Comparison of ENCODE assay signal across 9 mouse cellular contexts in the genomic region with DNA sequence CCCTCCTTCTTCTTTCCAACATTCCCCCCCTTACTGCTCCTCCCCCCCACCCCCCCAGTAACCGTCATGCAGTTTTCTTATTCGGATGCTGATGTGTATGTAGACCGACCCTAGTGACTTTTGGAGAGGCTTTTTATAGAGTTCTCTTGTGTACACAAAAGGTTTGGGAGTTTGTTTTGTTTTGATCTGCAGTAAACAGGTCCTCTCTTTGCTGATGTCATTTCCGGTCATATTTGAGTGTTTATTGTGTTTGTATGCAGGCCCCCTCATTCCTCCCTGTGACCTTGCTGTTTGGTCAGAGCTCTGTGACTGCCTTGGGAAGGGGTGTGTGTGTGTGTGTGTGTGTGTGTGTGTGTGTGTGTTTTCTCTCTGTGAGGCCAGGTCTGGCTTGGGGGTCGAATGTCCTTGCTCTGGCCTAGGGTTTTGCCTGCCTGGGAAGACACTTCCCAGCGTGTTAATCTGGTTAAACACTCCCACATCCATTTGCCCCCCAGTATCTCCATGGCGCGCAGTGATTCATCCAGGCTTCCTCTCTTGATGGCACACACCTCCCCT.
DNase-seq lines count a peak whose midpoint lies in the region; ATAC-seq lines count a peak whose summit lies in the region.
"Had no signal": no experiment of that assay in that cellular context is flagged by ENCODE, and none has a peak within 500 bp of the region (broad histone marks: within the 10 kb centered on the region; RNA-seq: fewer than 3 reads in every experiment).

No protein-coding gene starts in this region.

- 0 out of 2 replicates have a peak overlapping the region, but pooled peaks have one; percentile 28 for H3K4me2 ChIP-seq in heart, embryonic 13.5 days
- H3K4me2 ChIP-seq in embryonic facial prominence, embryonic 14.5 days (ENCODE audit: low read depth, low read length): peak overlapping the region; percentile 96
- H3K4me2 ChIP-seq in intestine, embryonic 16.5 days (ENCODE audit: low read depth, low read length): 0 out of 2 replicates have a peak overlapping the region, but pooled peaks have one; percentile 69
- peak overlapping the region; percentile 97 for H3K4me2 ChIP-seq in midbrain, embryonic 14.5 days (ENCODE audit: low read length)

- peak overlapping the region; percentile 29 for H3K9ac ChIP-seq in heart, embryonic 13.5 days
- peak overlapping the region; percentile 99 for H3K9ac ChIP-seq in embryonic facial prominence, embryonic 14.5 days (ENCODE audit: low read depth, low read length)
- H3K9ac ChIP-seq in intestine, embryonic 16.5 days (ENCODE audit: low read depth, low read length): 0 out of 2 replicates have a peak overlapping the region, but pooled peaks have one; percentile 33
- H3K9ac ChIP-seq in midbrain, embryonic 14.5 days (replicated peaks; ENCODE audit: low read length): peak overlapping the region; percentile 100

- peaks cover 82% of the 10 kb centered on the region for H3K4me1 ChIP-seq in heart, embryonic 13.5 days
- H3K4me1 ChIP-seq in embryonic facial prominence, embryonic 14.5 days (ENCODE audit: control insufficient read depth, insufficient read depth, low read length): peaks cover 76% of the 10 kb centered on the region
- peaks cover 71% of the 10 kb centered on the region for H3K4me1 ChIP-seq in intestine, embryonic 16.5 days (ENCODE audit: control insufficient read depth, insufficient read depth, low read length)
- H3K4me1 ChIP-seq in midbrain, embryonic 14.5 days (ENCODE audit: control insufficient read depth, insufficient read depth, low read length): peaks cover 58% of the 10 kb centered on the region

- intact Hi-C loops in left cerebral cortex, postnatal 10 days (cut with DNase I): no loop called here

- no peak for DNase-seq in heart, adult 9 months (ENCODE audit: low spot score in 2 of 2)
- DNase-seq in embryonic facial prominence, embryonic 14.5 days (ENCODE audit: low spot score): no peak
- DNase-seq in midbrain, embryonic 14.5 days: peak; percentile 54
- DNase-seq in left cerebral cortex, postnatal 10 days (ENCODE audit: extremely low spot score in 1 of 2, low spot score in 2 of 2): no peak
- no peak for DNase-seq in thymus, postnatal 36 days
- DNase-seq: gastrocnemius, postnatal 36 days had no signal

- ATAC-seq in heart, embryonic 13.5 days (ENCODE audit: extremely low read depth, insufficient number of reproducible peaks, low FRiP score, low TSS enrichment): no peak
- ATAC-seq in embryonic facial prominence, embryonic 14.5 days (ENCODE audit: low read depth): no peak
- no peak for ATAC-seq in intestine, embryonic 16.5 days
- ATAC-seq in midbrain, embryonic 14.5 days (ENCODE audit: low FRiP score, low TSS enrichment): no peak
- no peak for ATAC-seq in megakaryocyte-erythroid progenitor cell, adult 5-6 weeks (replicated peaks; ENCODE audit: low FRiP score, low TSS enrichment, poor library complexity, severe bottlenecking)

- no peaks in the 10 kb centered on the region for H3K27me3 ChIP-seq in heart, embryonic 13.5 days (replicated peaks)
- H3K27me3 ChIP-seq in embryonic facial prominence, embryonic 14.5 days (replicated peaks; ENCODE audit: control insufficient read depth, insufficient read depth, low read length): no peaks in the 10 kb centered on the region
- H3K27me3 ChIP-seq in intestine, embryonic 16.5 days (replicated peaks; ENCODE audit: control insufficient read depth, insufficient read depth, low read length): no peaks in the 10 kb centered on the region
- H3K27me3 ChIP-seq in midbrain, embryonic 14.5 days (ENCODE audit: control insufficient read depth, insufficient read depth, low read length): no peaks in the 10 kb centered on the region

- H3K27ac ChIP-seq in heart, embryonic 13.5 days (replicated peaks): peak overlapping the region; percentile 2; the same call in 1 of the 2 replicates
- peak overlapping the region; percentile 99 for H3K27ac ChIP-seq in embryonic facial prominence, embryonic 14.5 days (replicated peaks; ENCODE audit: low read depth, low read length)
- peak overlapping the region; percentile 59; the same call in 1 of the 2 replicates for H3K27ac ChIP-seq in intestine, embryonic 16.5 days (ENCODE audit: low read length)
- peak overlapping the region; percentile 100 for H3K27ac ChIP-seq in midbrain, embryonic 14.5 days (replicated peaks; ENCODE audit: low read depth, low read length)

- no peak overlapping the region for H3K4me3 ChIP-seq in heart, embryonic 13.5 days
- H3K4me3 ChIP-seq in embryonic facial prominence, embryonic 14.5 days (ENCODE audit: low read depth, low read length): 0 out of 2 replicates have a peak overlapping the region, but pooled peaks have one; percentile 9
- H3K4me3 ChIP-seq in intestine, embryonic 16.5 days (ENCODE audit: low read length): no peak overlapping the region
- peak overlapping the region; percentile 92 for H3K4me3 ChIP-seq in midbrain, embryonic 14.5 days (replicated peaks; ENCODE audit: low read depth, low read length)

- WGBS in heart, embryonic 13.5 days: 33% methylated on average over 8 of the region's 8 CpGs
- WGBS in embryonic facial prominence, embryonic 14.5 days: 34% methylated on average over 8 of the region's 8 CpGs
- WGBS in intestine, embryonic 16.5 days: 19% methylated on average over 8 of the region's 8 CpGs
- WGBS in midbrain, embryonic 14.5 days: 7% methylated on average over 8 of the region's 8 CpGs

- H3K36me3 ChIP-seq in heart, embryonic 13.5 days: no peaks in the 10 kb centered on the region
- no peaks in the 10 kb centered on the region for H3K36me3 ChIP-seq in embryonic facial prominence, embryonic 14.5 days (ENCODE audit: control insufficient read depth, insufficient read depth, low read length)
- H3K36me3 ChIP-seq in intestine, embryonic 16.5 days (ENCODE audit: control insufficient read depth, insufficient read depth, low read length): no peaks in the 10 kb centered on the region
- H3K36me3 ChIP-seq in midbrain, embryonic 14.5 days (ENCODE audit: control insufficient read depth, insufficient read depth, low read length): no peaks in the 10 kb centered on the region

- no peaks in the 10 kb centered on the region for H3K9me3 ChIP-seq in heart, embryonic 13.5 days
- no peaks in the 10 kb centered on the region for H3K9me3 ChIP-seq in embryonic facial prominence, embryonic 14.5 days (ENCODE audit: control insufficient read depth, low read length)
- no peaks in the 10 kb centered on the region for H3K9me3 ChIP-seq in intestine, embryonic 16.5 days (ENCODE audit: control insufficient read depth, low read length)
- H3K9me3 ChIP-seq in midbrain, embryonic 14.5 days (ENCODE audit: control insufficient read depth, low read length): no peaks in the 10 kb centered on the region

Comparison
In these comparisons a context has a peak if more than half of its experiments do, and no peak if none do; other contexts are left out.
1. H3K27ac ChIP-seq: peak in every context shown above with its lines; median percentile 100 in midbrain, embryonic 14.5 days; 99 in embryonic facial prominence, embryonic 14.5 days; 59 in intestine, embryonic 16.5 days; 2 in heart, embryonic 13.5 days.
2. H3K4me2 ChIP-seq: peak in every context shown above with its lines; median percentile 97 in midbrain, embryonic 14.5 days; 96 in embryonic facial prominence, embryonic 14.5 days; 69 in intestine, embryonic 16.5 days; 28 in heart, embryonic 13.5 days.
3. H3K4me3 ChIP-seq: peak in embryonic facial prominence, embryonic 14.5 days (single experiment) and midbrain, embryonic 14.5 days (single experiment); none in heart, embryonic 13.5 days (single experiment) and intestine, embryonic 16.5 days (single experiment).
4. H3K9ac ChIP-seq: peak in every context shown above with its lines; median percentile 100 in midbrain, embryonic 14.5 days; 99 in embryonic facial prominence, embryonic 14.5 days; 33 in intestine, embryonic 16.5 days; 29 in heart, embryonic 13.5 days.